Mouse (Mus musculus): Measurements from ENCODE around the gene Itpr1. TPM values are rescaled to one million over a fixed set of nuclear protein-coding genes. Genes with fewer than 3 reads are reported as not detected.

The Itpr1 gene
- polyA plus RNA-seq, 1 experiment from 2014 or later: 4.0 TPM

DNA sequence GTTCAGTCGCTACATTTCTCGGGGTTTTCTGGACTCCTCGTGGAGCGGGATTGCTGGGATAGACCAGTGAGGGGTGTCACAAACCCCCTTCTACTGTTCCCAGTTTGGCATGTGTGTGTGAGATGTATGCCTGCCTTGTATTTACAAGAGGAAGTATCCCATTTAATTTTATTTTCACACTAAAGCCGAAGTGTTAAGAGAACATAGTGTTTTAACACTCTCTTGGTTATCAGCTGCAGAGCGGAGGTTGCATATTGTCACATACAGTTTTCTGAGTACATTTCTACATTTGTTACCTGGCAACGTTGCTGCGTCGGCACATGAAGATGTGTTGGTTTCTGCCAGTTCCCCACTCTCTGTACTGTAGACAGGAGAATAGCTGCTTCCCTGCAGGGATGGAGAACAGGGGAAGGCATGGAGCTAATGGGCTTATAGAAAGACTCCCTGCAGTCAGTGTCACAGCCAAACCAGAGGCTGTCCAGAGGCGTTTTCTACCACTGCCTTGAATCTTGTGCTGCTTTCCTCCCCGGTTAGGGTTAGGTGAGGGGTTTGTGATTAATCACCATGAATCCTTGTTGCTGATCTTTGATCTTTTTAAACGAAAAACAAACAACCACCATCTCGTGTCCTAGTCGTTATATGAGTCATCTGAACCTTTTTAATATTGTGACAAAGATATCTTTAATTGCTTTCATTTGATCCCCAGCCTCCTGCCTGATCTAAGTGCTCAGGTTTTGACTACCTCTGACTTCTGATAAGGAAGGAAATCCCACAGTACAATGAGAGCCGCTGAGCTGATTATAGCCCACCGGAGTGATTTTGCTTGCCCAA is 241.4 kb downstream of the Itpr1 start:
- Histone ChIP-seq H3K36me3 (ENCODE audit: control insufficient read depth, insufficient read depth, low read length) (no peaks in the 10 kb centered on the region), H3K4me2 (replicated peaks; ENCODE audit: low read depth) (no peak overlapping the region), H3K27ac (replicated peaks) (no peak overlapping the region), H3K4me1 (replicated peaks; ENCODE audit: control insufficient read depth, insufficient read depth) (peaks cover 2% of the 10 kb centered on the region; the same call in 1 of the 2 replicates), H3K9me3 (ENCODE audit: control insufficient read depth, low read length) (no peaks in the 10 kb centered on the region), H3K9ac (ENCODE audit: low read length) (no peak overlapping the region), H3K27me3 (ENCODE audit: control insufficient read depth, insufficient read depth, low read length) (no peaks in the 10 kb centered on the region), H3K4me3 (ENCODE audit: low read depth, low read length) (no peak overlapping the region)
- no peak for TF ChIP-seq CTCF (IDR thresholded peaks at IDR 0.05; ENCODE audit: low read depth)
- no peak for TF ChIP-seq EP300 (optimal IDR thresholded peaks at IDR 0.05)
- WGBS: 71% methylated on average over 16 of the region's 16 CpGs
- DNase-seq (ENCODE audit: low spot score) (no peak), ATAC-seq (ENCODE audit: low FRiP score, low TSS enrichment) (no peak)

DNA sequence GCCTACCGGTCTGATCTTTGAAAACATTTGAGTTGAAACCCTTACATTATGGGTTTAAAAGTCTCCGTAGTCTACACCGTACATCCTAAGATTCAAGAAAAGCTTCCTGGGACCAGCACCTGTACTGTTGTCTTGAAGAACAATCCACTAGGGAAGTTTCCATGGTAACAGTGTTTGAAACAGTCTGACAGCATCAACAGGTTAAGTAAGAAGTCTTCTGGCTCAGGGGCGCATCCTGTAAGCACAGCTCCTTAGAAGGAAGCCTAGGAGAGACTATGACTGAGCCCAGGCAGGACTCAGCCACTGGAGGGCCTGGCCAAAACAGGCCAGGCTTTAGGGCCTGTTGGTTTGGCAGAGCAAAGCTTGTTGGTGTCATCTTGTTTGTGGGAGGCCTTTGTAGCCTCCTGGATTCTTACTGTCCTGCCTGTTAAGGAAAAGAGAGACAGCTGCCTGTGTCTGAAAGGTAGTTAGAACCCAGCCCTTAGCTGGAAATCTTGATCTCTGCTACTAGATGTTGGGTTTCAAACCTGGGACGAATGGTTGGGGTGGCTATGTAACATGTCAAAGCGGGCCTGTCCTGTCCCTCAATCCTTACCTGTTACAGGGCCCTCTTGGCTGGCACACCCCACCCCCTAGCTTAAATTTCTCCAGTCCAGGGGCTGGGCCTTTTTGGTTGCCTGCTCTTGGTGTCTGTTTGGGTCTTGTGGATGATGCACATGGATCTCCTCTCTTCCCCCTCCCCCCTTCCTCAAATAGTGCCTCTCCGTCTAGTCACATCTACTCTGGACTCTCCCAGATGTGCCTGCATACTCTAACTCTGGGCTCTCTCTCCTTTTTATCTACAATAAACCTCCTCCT is 242.3 kb downstream of the Itpr1 start:
- Histone ChIP-seq H3K27me3 (ENCODE audit: control insufficient read depth, insufficient read depth, low read length) (no peaks in the 10 kb centered on the region), H3K4me1 (replicated peaks; ENCODE audit: control insufficient read depth, insufficient read depth) (peaks cover 2% of the 10 kb centered on the region; the same call in 1 of the 2 replicates), H3K27ac (replicated peaks) (peak overlapping the region; percentile 53; the same call in 1 of the 2 replicates), H3K4me3 (ENCODE audit: low read depth, low read length) (no peak overlapping the region), H3K36me3 (ENCODE audit: control insufficient read depth, insufficient read depth, low read length) (no peaks in the 10 kb centered on the region), H3K9me3 (ENCODE audit: control insufficient read depth, low read length) (no peaks in the 10 kb centered on the region), H3K9ac (ENCODE audit: low read length) (no peak overlapping the region), H3K4me2 (replicated peaks; ENCODE audit: low read depth) (no peak overlapping the region)
- DNase-seq (ENCODE audit: low spot score): no peak
- WGBS: 89% methylated on average over 7 of the region's 7 CpGs
- no peak for TF ChIP-seq EP300 (optimal IDR thresholded peaks at IDR 0.05)
- TF ChIP-seq CTCF (IDR thresholded peaks at IDR 0.05; ENCODE audit: low read depth): no peak
- ATAC-seq (ENCODE audit: low FRiP score, low TSS enrichment): no peak

DNA sequence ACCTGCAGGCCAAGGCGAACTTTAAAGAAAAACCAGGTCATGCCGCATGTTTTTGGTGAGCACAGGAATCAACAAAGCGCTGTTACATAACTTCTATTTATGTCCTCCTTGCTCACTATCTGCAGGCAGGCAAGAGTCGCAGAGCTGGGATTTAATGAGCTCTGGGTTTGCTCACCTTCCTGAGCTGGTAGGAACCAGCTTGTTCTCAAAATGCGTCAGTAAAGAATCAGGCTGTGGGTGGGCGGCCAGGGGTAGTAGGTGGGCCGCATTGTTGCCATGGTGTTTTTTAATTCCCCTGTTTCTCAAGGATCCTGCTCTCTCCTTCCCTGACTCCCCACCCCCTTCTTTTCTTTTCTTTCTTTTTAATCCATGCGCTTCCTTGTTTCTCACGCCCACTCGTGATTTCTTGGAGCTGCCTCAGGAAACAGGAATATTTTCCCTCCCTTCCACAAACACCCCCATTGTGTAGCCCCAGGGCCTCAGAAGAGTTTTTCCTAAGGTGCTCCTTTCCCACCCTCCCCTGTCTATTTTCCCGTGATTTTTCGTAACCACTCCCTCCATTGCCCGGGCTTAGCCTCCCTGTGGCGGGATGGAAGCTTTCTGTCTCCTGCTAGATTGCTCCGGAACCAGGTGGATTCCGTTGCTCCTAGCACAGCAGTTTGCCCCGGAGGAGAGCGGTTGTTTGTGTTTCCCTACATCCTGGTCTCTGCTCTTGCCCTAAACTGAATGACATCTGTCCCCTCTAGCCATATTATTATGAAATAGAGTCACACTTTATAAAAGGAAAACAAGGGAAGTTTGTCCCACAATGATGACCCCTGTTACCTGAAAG is 243.6 kb downstream of the Itpr1 start:
- TF ChIP-seq CTCF (IDR thresholded peaks at IDR 0.05; ENCODE audit: low read depth) (no peak), EP300 (optimal IDR thresholded peaks at IDR 0.05) (no peak)
- WGBS: 16% methylated on average over 18 of the region's 18 CpGs
- Histone ChIP-seq H3K4me3 (ENCODE audit: low read depth, low read length) (peak overlapping the region; percentile 12; the same call in 1 of the 2 replicates), H3K27ac (replicated peaks) (peak overlapping the region; percentile 72), H3K9ac (ENCODE audit: low read length) (peak overlapping the region; percentile 47), H3K27me3 (ENCODE audit: control insufficient read depth, insufficient read depth, low read length) (no peaks in the 10 kb centered on the region), H3K36me3 (ENCODE audit: control insufficient read depth, insufficient read depth, low read length) (no peaks in the 10 kb centered on the region), H3K4me1 (replicated peaks; ENCODE audit: control insufficient read depth, insufficient read depth) (peaks cover 2% of the 10 kb centered on the region; the same call in 1 of the 2 replicates), H3K4me2 (replicated peaks; ENCODE audit: low read depth) (peak overlapping the region; percentile 48), H3K9me3 (ENCODE audit: control insufficient read depth, low read length) (no peaks in the 10 kb centered on the region)
- ATAC-seq (ENCODE audit: low FRiP score, low TSS enrichment): peak; percentile 61
- DNase-seq (ENCODE audit: low spot score): peak; percentile 53

DNA sequence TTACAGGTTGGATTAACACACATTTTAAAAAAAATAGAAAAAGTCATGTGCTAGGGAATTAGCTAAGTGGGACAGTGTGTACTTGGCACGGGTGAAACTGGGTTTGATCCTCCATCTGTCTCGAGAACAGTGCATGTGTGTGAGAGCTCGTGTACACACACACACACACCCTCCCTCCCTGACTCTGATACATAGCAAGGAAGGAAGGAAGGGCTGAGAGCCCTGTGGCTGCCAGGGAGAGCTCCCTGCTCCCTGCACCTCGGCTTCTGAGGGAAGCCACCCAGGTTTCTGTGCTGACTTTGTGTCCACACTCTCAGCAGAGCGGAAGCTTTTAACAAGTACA is 244.1 kb downstream of the Itpr1 start:
- no peak for TF ChIP-seq EP300 (optimal IDR thresholded peaks at IDR 0.05)
- no peak for TF ChIP-seq CTCF (IDR thresholded peaks at IDR 0.05; ENCODE audit: low read depth)
- H3K4me2 ChIP-seq (replicated peaks; ENCODE audit: low read depth): peak overlapping the region; percentile 48
- peaks cover 2% of the 10 kb centered on the region; the same call in 1 of the 2 replicates for H3K4me1 ChIP-seq (replicated peaks; ENCODE audit: control insufficient read depth, insufficient read depth)
- H3K9ac ChIP-seq (ENCODE audit: low read length): no peak overlapping the region
- H3K27ac ChIP-seq (replicated peaks): peak overlapping the region; percentile 72
- DNase-seq (ENCODE audit: low spot score) (peak; percentile 64), ATAC-seq (ENCODE audit: low FRiP score, low TSS enrichment) (peak; percentile 86)
- H3K27me3 ChIP-seq (ENCODE audit: control insufficient read depth, insufficient read depth, low read length): no peaks in the 10 kb centered on the region
- no peaks in the 10 kb centered on the region for H3K9me3 ChIP-seq (ENCODE audit: control insufficient read depth, low read length)
- 6% methylated on average over 5 of the region's 5 CpGs for WGBS
- no peaks in the 10 kb centered on the region for H3K36me3 ChIP-seq (ENCODE audit: control insufficient read depth, insufficient read depth, low read length)
- no peak overlapping the region for H3K4me3 ChIP-seq (ENCODE audit: low read depth, low read length)

DNA sequence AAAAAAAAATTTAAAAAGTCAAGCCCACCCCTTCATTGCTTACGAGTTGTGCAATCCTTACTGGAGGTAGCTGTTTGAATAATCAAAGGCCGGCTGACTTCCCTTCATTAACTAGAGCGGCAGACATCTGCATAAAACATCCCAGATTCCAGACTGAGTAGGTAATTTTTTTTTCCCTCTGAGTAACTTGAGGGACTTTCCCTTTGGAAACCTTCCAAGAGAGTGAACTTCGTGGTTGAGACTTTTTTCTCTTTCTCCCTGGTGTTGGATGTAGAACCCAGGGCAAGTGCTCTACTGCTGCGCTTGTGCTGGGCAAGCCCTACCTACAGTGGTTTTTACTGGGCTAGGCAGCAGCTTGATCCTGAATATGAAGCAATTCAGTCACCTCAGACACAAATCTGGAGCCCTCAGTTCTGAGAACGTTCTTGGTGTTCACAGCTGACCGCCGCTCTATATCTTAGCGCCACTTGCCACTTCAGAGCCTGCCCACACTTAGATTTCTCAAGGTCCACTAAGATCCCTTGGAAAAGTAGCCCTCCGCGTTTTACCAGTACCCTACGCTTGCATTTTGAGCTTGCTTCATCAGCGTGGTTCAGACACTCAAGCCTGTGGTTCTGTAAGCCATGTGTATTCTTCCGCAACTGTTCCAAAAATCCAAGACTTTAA is 244.8 kb downstream of the Itpr1 start:
- ATAC-seq (ENCODE audit: low FRiP score, low TSS enrichment) (peak; percentile 27; the same call in 1 of the 2 replicates), DNase-seq (ENCODE audit: low spot score) (peak; percentile 31)
- no peak overlapping the region for H3K4me2 ChIP-seq (replicated peaks; ENCODE audit: low read depth)

More for the DNA sequence above, 244.8 kb downstream of the Itpr1 start:
- Histone ChIP-seq H3K27me3 (ENCODE audit: control insufficient read depth, insufficient read depth, low read length) (no peaks in the 10 kb centered on the region), H3K4me1 (replicated peaks; ENCODE audit: control insufficient read depth, insufficient read depth) (peaks cover 2% of the 10 kb centered on the region; the same call in 1 of the 2 replicates), H3K36me3 (ENCODE audit: control insufficient read depth, insufficient read depth, low read length) (no peaks in the 10 kb centered on the region), H3K4me3 (ENCODE audit: low read depth, low read length) (no peak overlapping the region), H3K9me3 (ENCODE audit: control insufficient read depth, low read length) (no peaks in the 10 kb centered on the region), H3K27ac (replicated peaks) (peak overlapping the region; percentile 82), H3K9ac (ENCODE audit: low read length) (no peak overlapping the region)
- TF ChIP-seq EP300 (optimal IDR thresholded peaks at IDR 0.05) (no peak), CTCF (IDR thresholded peaks at IDR 0.05; ENCODE audit: low read depth) (no peak)
- WGBS: 44% methylated on average over 14 of the region's 14 CpGs
